Mouse (Mus musculus): ENCODE results near the gene Crat.
A peak's percentile ranks its signal among the peaks of the same experiment; 100 is the strongest.

Crat gene

DNA sequence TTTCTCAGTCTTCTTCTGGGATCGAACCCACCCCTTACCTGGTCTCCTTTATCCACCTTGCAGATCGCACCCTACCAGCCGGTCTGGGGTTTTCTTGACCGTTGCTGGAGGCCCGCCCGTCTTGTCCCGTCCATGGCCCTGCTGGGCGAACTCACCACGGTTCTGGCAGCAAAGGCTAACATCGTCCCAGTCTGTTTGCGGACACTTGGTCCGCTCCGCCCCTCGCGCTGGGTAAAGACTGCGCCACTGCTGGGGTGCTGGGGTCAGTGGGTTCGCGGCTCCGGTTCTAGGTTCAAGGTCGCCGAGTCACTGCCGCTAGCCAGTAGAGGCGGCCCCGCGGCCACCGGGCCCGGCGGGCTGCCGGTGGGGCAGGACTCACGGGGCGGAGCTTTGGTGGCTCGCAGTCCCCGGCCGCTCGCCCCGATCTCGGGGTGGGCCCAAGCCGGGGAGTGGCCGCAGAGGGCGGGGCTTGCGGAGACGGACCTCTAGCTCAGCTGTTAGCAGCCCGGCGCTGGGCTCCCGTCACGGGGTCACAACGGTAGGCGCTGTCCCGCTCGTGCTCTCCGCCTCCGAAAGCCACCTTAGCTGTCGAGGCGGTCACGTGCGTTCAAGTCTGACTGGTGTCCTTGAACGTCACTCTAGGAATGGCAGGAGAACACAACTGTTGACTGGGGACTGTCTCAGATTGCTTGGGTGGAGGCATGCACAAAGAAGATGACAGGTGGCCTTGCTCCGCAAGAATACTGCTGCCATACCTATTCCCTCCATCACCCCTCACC, at the start of gene Crat:
TSS of gene Crat (minus strand) at position 657 of the 779 bp plus-strand sequence.
- DNase-seq (ENCODE audit: low spot score in 2 of 2) = peak; percentile 82 to 83

DNA sequence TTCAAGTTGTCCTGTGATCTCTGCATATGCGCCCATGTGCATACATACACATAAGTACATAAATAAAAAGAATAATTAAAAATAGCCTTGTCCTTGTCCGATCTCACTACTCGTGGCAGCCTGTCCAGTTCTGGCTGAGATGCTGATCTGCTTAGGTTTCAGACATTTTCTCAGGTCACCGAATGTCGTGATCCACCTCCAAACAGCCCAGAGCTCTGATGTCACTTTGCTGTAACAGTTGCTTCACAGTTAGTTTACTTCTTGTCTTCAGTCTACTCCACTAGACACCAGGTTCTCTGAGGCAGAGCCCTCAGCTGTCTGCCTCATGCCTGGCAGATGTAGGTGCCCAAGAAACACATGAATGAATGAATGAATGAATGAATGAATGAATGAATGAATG, 48.8 kb upstream of the Crat start:
- DNase-seq (ENCODE audit: low spot score in 2 of 2) = peak in 1 of 2 experiments; percentile 21

DNA sequence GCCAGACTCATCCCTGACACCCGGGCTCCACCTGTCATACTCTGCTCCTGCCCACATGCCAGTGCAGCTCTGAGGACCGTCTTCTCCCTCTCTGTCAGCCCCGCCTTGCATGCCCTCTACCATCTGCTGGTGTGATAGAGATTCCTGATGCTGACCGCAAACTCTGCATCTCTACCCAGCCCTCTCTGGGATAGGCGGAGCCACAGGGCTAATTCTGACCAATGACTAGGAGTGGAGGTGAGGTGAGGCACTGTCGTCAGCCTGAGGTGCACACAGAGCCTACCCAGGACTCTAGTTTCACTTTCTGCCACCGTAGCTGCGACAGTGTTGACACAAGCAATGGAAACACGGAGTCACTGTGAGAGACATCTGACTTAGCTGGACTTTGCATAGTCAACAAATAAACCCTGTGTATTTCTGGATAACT, 48.3 kb upstream of the Crat start:
- peak; percentile 86 to 89 for DNase-seq (ENCODE audit: low spot score in 2 of 2)

DNA sequence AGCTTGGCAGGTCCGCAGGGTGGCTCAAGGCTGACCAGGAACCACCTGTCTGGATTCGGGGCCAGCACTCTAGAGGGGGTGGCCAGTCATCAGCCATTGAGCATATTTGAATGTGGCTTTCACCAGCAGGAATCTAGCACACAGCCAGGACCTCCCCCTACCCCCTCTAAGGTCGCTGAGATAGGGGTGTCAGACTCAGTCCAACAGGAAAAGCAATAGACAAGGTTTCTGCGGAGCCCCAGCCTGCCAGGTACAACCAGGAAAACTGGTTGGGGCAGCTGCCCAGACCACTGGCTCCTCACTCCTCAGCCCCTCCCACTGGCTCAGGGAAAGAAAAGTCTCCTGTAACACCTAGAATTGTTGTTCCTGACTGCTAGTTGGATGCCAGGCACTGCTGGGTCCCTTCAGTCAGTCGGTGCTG, 47.7 kb upstream of the Crat start:
- no peak for DNase-seq (ENCODE audit: low spot score in 2 of 2)

DNA sequence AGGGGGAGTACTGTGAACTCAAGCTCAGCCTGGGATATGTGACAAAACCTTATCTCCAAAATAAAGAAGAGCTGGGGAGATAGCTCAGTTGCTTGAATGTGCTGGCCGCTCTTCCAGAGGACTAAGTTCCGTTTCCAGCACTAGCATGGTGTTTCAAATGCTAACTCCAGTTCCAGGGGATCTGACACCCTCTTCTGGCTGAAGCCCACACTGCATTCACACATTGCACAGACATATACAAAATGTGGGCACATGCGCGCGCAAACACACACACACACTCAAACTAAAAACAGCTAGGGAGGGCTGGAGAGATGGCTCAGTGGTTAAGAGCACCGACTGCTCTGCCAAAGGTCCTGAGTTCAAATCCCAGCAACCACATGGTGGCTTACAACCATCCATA, 43.6 kb upstream of the Crat start:
- DNase-seq (ENCODE audit: low spot score in 2 of 2) = no peak

DNA sequence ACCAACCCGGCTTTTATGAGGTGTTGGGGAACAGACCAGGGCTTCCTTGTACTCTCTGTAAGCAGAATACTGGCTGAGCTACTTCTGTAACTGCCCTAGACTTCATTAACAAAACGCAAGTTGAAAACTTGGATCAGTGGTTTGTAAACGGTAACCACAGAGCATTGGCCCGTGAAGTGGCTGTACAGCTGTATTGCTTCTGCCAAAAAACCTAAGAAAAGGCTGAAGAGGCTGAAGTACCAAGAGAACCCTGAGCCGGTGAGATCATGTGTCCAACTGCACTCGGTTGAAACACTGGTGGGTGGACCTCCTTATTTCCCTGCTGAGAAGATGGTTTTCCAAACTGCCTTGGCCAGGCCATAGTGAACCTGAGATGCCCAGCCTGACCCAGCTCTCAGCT, 42.7 kb upstream of the Crat start:
- no peak for DNase-seq (ENCODE audit: low spot score in 2 of 2)

DNA sequence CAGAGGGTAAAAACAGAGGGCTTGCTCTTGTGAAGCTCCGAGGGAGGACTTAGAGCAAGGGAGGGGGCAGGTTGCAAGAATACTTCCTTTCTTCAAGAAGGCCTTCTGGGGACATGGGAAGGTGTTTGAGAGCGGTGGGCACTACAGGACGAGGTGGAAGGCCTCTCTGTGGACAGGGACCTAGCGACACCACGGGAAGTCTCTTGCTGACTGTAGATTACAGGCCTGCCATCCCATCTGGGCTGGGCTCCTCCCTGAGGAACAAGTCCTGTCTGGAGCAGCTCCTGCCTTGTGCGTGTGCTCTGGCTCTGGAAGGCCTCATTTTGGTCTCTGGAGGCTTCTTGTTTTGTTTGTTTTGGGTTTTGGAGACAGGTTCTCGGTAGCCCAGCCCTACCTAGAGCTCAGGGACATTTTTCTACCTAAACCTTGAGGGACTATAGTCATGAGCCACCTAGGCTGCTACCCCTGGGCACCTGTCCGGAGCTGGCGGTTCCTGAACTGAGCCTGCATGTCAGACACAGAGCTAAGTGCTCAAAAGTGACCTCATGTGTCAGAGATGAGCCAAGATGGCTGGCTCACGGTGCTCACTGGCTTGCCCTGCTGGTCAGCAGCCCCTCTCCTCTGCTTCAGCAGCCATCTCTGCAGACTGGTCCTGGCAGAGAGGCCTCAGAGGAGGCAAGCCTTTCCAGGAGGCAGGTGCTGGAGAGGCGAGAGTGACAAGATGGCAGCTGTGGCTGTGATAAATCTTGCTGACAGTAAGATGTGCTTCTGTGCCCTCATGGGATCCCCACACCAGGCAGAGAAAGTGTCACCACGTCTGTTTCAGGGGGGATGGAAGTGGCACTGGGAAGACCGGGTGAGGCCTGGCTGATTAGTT, 40.7 kb upstream of the Crat start:
- DNase-seq (ENCODE audit: low spot score in 2 of 2) = no peak

DNA sequence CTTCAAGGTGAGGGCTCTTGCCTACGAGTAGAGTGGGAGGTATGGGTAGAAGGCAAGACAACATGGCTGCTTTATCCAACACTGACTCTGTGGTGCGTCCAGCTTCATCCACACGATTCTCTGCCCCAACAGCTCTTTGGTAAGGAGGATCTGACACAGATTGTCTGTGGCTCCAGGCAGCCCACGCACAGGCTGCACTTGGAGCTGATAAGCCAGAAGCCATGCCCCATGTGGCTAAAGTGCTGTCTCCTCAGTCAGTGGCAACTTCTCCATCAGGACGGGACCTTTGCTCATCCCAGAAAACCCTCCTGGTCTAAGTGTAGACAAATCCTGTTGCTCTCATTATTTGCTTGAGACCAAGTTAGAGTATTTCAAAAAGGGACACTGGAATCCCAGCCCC, 39.0 kb upstream of the Crat start:
- DNase-seq (ENCODE audit: low spot score in 2 of 2) = no peak

DNA sequence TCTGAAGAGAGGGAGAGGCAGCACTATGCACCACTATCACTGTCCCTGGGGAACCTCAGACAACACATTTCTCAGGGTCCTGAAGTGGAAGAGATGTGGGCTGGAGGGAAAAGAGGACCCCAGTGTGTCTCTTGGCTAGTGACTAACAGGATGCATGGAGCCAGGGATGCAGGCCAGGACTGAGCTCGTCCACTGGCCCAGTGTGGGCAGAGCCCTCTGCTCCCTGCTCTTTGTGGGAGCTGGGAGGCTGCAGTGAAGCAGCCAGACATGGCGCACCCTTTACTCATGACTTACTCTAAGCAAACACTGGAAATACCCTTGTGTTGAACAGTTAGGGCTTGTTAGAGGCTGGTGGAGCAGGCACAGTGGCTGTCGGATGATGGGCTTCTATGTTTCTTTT, 38.0 kb upstream of the Crat start:
- DNase-seq (ENCODE audit: low spot score in 2 of 2) = no peak

DNA sequence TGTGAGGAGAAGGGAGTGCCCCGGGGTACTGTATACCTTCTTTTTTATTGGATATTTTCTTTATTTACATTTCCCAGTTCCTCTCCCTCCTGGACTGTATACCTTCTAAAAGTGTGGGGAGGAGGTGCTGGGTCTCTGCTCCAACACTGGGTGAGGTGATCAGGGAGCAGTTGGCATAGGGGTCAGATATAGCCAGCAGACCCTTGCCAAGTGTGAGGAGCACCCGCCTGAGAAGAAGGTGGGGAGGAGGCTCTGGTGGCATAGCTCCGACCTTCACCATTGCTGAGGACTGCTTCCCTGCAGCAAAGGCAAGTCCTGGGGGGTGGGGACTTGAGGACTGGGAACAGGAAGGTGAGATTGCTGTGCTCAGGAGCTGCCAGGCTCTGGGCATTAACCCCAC, 35.9 kb upstream of the Crat start:
- no peak for DNase-seq (ENCODE audit: low spot score in 2 of 2)

DNA sequence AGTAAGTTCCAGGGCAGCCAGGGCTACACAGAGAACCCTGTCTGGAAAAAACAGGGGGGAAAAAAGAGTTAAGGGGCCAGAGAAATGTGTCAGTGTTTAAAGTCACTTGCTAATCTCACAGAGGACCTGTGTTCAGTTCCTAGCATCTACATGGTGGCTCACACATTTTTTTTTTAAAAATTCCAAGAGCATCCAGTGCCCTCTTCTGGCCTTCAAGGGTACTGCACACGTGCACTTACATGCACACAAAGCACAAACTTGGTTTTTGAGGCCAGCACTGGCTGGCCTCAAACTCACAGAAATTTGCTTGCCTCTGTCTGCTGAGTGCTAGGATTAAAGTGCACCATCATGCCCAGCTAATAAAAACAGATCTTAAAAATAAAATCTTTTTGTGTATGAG, 34.9 kb upstream of the Crat start:
- no peak for DNase-seq (ENCODE audit: low spot score in 2 of 2)

DNA sequence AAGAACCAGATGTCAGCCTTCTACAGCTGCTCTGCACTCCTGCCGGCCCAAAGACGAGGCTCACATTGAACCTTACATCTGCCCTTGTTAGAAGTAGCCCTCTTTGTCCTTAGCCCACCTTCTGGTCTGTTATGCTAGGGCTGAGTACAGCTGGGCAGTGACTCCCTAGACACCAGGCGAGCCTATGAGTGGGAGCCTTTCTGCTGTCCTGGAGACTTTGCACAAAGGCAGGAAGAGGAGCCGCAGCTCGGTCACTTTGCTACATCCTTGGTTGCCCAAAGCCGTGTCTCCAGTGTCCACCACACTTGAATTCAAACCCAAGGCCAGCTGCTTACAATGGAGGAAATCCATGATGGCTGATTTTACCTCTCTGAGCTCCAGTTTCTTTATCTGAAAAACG, 32.8 kb upstream of the Crat start:
- DNase-seq (ENCODE audit: low spot score in 2 of 2) = no peak

DNA sequence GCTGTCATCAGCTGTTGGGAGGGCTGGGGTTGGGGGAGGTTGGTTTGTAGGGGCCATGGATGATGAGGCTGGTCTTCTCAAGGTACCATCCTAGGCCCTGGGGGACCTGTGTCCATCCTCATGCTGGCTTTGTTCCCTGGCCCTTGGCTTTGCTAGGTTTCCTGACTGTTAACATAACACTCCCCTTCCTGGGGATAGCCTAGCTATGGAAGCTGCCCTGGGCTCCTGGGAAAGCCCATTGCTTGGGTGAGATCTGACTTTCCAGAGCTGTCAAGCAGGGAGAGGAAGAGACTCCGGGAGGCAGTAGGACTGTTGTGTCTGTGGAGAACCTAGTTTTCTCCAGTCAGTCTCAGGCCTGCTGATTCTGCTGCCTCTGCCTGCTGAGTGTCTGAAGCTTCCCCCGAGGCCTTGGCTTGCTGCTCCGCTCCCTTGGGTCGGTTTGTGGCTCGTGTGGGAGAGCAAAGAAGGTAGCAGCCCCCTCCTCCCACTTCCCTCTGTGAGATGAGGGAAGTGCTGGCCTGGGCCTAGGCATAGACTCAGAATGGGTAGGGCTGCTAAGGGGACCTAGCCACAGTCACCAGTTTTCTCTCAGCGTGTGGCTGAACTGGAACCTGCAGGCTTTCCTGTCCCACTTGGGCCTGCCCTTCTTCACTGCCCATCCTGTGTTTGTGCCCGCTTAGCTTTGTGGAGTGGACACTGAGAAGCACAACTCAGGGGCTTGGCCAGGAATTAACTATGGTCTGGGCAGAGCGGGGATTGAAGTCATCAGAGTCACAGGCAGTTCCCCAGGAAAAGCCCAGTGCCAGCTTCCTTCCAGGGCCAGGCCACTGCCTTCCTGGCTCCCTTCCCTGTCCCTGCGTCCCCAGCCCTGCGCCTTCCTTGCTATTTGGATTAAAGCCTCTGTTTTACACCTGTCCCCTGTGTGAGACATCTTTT, 31.5 kb upstream of the Crat start:
- no peak for DNase-seq (ENCODE audit: low spot score in 2 of 2)

DNA sequence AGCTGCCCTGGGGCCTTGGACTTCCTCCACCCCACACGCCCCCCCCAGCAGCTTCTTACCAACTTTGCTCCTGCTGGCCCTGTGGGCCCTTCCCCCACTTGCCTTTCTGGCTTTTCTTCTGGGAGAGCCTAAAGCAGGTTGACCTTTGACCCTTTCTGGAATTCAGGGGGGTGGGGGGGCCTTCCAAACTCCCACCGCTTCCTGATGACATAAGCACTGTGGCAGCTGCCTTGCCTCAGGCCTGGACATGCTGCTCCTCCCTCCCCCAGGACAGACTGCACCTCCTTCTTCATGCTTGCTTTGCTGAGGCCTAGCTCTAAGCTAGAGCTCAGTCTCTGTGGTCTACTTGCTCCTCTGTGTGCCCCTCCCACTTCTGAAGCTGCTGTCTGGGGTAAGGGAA, 29.7 kb upstream of the Crat start:
- no peak for DNase-seq (ENCODE audit: low spot score in 2 of 2)

DNA sequence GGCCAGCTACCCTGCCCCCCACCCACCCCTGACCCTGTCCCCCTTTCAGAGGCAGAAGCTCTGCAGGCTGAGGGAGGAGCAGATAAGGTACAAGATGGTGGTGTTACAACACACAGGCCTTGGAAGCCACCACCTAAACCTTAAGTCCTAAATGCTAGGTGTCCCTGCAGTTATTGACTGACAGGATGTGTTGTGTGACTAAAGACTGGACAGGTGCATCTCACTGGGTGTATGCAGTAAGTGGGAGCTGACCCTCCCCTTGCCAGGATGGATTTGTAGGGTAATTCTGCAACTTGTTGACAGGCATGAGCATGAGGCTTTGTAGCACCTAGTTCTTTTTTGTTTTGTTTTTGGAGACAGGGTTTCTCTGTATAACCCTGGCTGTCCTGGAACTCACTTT, 28.8 kb upstream of the Crat start:
- no peak for DNase-seq (ENCODE audit: low spot score in 2 of 2)

DNA sequence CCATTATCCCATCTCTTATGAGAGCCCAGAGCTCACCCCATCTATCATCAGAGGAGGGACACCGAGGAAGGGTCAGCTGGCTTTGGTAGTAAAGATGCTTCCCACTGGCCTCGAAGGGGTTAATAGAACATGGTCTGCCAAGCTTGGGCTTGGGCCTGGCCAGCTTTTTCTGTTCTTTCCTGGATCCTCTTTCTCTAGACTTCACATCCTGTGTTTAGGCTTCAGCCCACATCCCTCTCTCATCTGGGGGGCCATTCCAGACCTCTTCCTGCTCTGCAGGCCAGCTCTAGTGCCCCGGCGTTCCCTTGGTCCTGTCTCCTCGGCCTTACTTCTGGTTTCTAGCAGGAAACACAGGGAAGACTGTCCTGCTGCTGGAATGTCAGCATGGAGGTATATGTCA, 28.4 kb upstream of the Crat start:
- no peak for DNase-seq (ENCODE audit: low spot score in 2 of 2)

DNA sequence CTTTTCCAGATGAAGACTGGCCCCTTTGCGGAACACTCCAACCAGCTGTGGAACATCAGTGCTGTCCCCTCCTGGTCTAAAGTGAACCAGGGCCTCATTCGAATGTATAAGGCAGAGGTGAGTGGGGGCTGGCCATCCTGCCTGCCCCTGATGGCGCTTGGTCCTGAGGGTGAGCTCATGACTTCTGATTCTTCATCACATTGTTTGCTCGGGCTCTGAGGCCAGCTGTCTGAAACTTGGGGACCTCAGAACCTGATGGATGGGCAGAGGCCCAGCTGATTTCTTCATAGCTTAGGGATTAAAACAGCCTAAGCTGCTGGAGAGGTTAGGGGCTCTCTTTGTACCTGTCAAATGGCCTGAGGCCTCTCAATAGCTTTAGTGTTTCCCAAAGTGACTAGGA, 27.7 kb upstream of the Crat start:
- no peak for DNase-seq (ENCODE audit: low spot score in 2 of 2)

DNA sequence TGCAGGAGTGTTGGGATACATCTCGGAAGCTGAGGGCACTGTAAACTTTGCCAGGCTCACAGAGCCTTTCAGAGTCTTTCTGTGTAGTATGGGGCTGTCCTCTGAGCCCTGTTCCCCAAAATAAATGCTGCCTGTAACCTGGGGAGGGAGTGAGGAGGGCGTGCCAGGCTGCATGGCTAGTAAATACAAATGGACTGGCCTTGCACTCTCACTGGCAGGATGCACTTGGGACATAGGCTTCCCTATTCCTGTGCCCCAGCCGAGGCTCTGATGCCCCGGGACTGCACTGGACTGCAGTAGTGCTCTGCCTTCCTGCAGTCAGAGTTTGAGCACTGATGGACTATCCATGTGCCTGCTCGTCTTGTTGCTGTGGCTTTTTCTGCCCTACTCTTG, 26.9 kb upstream of the Crat start:
- DNase-seq (ENCODE audit: low spot score in 2 of 2) = no peak

DNA sequence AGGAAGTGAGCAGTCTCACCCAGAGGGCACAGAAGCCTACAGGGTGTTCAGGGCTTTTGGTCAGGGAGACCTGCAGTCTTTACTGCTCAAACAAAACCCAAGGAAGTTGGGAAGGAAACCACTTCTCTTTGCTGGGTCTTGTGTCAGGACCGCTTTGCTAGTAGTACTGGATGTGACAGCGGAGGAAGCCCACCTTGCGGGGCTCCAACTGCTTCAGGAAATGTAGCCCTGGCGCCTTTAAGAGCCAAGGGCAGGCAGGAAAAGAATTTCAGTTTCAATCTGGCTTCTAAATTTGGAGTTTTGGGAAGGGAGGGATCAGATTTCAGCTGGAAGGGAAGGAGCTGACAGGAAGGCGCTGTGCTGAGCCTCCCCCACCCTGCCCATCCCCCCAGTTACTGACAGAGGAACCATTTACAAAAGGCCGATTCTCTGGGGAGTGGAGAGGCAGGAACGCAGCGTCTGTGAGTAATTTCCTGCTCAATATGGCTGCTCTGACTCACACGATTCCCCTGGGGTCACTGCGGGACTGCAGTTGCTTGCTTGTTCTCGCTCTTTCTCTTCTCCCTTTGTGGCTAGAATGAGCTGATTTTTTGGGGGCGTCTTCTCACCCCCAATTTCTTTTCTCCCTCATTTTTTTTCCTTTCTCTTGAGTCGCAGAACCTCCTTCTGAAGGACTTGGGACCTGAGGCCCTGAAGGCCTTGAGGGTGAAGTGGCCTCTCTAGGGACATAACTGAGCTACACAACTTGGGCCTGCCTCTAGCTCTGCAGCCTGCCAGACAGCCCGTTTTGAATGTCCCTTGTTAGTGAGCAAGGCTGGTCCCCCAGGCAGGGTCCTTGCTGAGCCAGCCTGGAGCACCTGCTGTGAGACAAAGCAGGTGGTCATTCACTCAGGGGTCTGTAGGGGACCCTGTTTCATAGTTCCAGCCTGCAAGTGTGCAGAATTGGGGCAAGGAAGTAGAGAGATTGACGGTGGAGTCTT, 26.2 kb upstream of the Crat start:
- DNase-seq (ENCODE audit: low spot score in 2 of 2) = peak; percentile 60 to 86

DNA sequence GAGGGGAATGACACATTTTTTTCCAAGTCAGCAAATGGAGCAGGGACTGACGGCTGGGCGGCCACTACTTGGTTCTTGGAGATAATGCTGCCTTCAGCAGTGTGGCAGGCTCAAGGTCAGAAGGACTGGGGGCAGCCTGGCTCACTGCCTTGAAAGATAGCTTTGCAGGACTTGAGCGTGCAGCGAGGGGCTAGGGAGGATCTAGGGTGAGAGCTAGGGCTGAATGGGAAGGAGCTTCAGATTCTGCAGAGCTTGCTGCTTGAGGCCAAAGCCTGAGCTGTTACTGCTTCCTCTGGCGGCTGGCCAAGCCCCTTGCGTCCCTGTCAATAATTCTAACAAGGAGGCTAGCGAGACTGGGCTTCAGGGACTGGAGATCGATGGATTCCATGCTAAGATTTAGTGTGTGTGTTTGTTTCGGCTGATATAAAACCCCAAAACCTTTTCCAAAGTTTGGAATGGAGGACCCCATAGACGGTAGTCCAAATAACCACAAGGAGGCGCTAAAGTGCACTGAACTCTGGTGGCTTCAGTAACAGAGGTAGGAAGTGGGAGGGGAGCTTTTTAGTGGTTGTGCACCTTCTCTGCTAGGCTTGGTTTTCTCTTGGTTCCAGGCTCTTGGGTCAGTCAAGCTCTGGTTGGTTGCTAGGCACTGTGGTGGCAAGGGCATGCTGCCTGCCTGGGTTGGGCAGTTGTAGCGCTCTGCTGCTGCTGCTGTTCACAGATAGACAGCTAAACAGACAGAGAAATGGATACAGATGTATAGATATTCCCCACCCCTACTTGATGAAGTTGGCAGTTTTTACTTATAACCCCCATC, 25.3 kb upstream of the Crat start:
- DNase-seq (ENCODE audit: low spot score in 2 of 2) = peak; percentile 82 to 84

All from natural killer cell, adult 2 months (primary cell).